Mouse (Mus musculus) heart, embryonic 11.5 days (tissue): ENCODE measurements at regions not wholly inside any gene's neighbourhood (a gene's known extent, or its start where the extent isn't known, plus 50 kb on each side); places are given as distances from the start of the nearest gene placed in this dataset.
A peak's percentile ranks its signal among the peaks of the same experiment; 100 is the strongest.

Source experiments
- ATAC-seq: fragments of 200-750 bp; cut with Nextera tagmentation; replicated peaks from 2 replicates; pipeline ENCODE4 v1.8.0; 2017; ENCODE audit warnings: moderate library complexity; ENCODE audit not compliant: insufficient number of reproducible peaks, low FRiP score, low TSS enrichment
- H3K27ac ChIP-seq: fragments of 300-500 bp; sonication (generic); 2 replicates; pipeline ENCODE4 v1.5.1; 2014; ENCODE audit warnings: mild to moderate bottlenecking, low read depth, low read length
- H3K27me3 ChIP-seq: fragments of 300-500 bp; sonication (generic); 2 replicates; pipeline ENCODE4 v1.6.1; 2014; ENCODE audit warnings: mild to moderate bottlenecking, low read length, mixed read lengths; ENCODE audit not compliant: control insufficient read depth, insufficient read depth
- H3K36me3 ChIP-seq: fragments of 300-500 bp; sonication (generic); 2 replicates; pipeline ENCODE4 v1.6.1; 2014; ENCODE audit warnings: mild to moderate bottlenecking, low read length, moderate library complexity, mixed read lengths; ENCODE audit not compliant: control insufficient read depth, insufficient read depth
- H3K4me1 ChIP-seq: fragments of 300-500 bp; sonication (generic); 2 replicates; pipeline ENCODE4 v1.6.1; 2014; ENCODE audit warnings: low read length; ENCODE audit not compliant: control insufficient read depth, insufficient read depth
- H3K4me2 ChIP-seq: fragments of 300-500 bp; sonication (generic); 2 replicates; pipeline ENCODE4 v1.6.1; 2014; ENCODE audit warnings: mild to moderate bottlenecking, moderate library complexity
- H3K4me3 ChIP-seq: fragments of 300-500 bp; sonication (generic); 2 replicates; pipeline ENCODE4 v1.5.1; 2014; ENCODE audit warnings: low read depth, low read length
- H3K9ac ChIP-seq: fragments of 300-500 bp; sonication (generic); 2 replicates; pipeline ENCODE4 v1.6.1; 2014; ENCODE audit warnings: mild to moderate bottlenecking, low read depth, low read length, moderate library complexity
- H3K9me3 ChIP-seq: fragments of 300-500 bp; sonication (generic); replicated peaks from 2 replicates; pipeline ENCODE4 v1.6.1; 2016; ENCODE audit warnings: low read length; ENCODE audit not compliant: control insufficient read depth
- WGBS: fragments of 180-500 bp; shearing (Covaris S2); extraction: QIAGEN DNeasy Blood & Tissue Kit; methylation state at CpG from one replicate; pipeline ENCODE4 v1.1.7; 2014; ENCODE audit not compliant: insufficient replicate concordance; 5-methylcytosine and 5-hydroxymethylcytosine counted together

GRCm38 (mm10) chr1:72944805-72945749 lies 70.4 kb upstream of the Igfbp5 start:
- Histone ChIP-seq H3K27ac (peak overlapping the region; percentile 90), H3K9ac (peak overlapping the region; percentile 56)

DNA sequence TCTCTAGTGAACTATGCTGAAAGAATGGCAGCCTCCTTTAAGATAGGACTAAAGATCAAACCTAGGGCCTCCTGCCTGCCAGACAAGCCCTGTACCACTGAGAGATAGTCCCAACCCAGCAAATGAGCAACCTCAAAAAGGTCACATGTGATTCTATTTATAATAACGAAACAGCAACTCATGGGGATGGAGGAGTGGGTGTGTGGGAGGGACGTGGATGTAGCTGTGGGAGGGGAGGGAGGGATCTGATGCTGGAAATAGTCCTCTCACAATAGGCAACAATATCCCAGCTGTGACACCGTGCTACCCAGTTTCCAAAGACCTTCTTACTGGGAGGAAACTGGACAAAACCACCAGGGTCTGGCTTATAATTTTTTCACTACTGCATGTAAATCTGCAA lies 69.5 kb upstream of the Igfbp5 start:
- H3K4me2 ChIP-seq: no peak overlapping the region; the same call in 1 of the 2 replicates

More at GRCm38 (mm10) chr1:72944805-72945749, 70.4 kb upstream of the Igfbp5 start:
- WGBS: 8% methylated on average over 21 of the region's 21 CpGs
- no peaks in the 10 kb centered on the region for H3K36me3 ChIP-seq
- no peaks in the 10 kb centered on the region for H3K27me3 ChIP-seq
- ATAC-seq: peak; percentile 50; the same call in 1 of the 2 replicates
- H3K4me2 ChIP-seq: peak overlapping the region; percentile 52
- H3K9me3 ChIP-seq: no peaks in the 10 kb centered on the region
- H3K4me1 ChIP-seq: peaks cover 39% of the 10 kb centered on the region
- H3K4me3 ChIP-seq: peak overlapping the region; percentile 10; the same call in 1 of the 2 replicates

GRCm38 (mm10) chr1:72943082-72943481 lies 68.4 kb upstream of the Igfbp5 start:
- WGBS: 82% methylated on average over 1 of the region's 1 CpGs
- H3K4me3 ChIP-seq: no peak overlapping the region
- no peaks in the 10 kb centered on the region for H3K27me3 ChIP-seq
- H3K27ac ChIP-seq: peak overlapping the region; percentile 90; the same call in 1 of the 2 replicates
- no peak overlapping the region for H3K9ac ChIP-seq
- H3K9me3 ChIP-seq: no peaks in the 10 kb centered on the region
- H3K4me1 ChIP-seq: peaks cover 37% of the 10 kb centered on the region
- H3K36me3 ChIP-seq: no peaks in the 10 kb centered on the region
- no peak for ATAC-seq
- H3K4me2 ChIP-seq: no peak overlapping the region

More for the DNA sequence above, 69.5 kb upstream of the Igfbp5 start:
- H3K4me1 ChIP-seq: peaks cover 39% of the 10 kb centered on the region
- WGBS: 23% methylated on average over 3 of the region's 3 CpGs
- H3K9ac ChIP-seq: no peak overlapping the region
- no peak; the same call in 1 of the 2 replicates for ATAC-seq
- no peaks in the 10 kb centered on the region for H3K9me3 ChIP-seq
- peak overlapping the region; percentile 90 for H3K27ac ChIP-seq
- no peaks in the 10 kb centered on the region for H3K27me3 ChIP-seq
- no peak overlapping the region for H3K4me3 ChIP-seq
- H3K36me3 ChIP-seq: no peaks in the 10 kb centered on the region

GRCm38 (mm10) chr1:72942351-72942750 lies 67.7 kb upstream of the Igfbp5 start:
- no peaks in the 10 kb centered on the region for H3K36me3 ChIP-seq
- no peak for ATAC-seq
- H3K4me1 ChIP-seq: peaks cover 36% of the 10 kb centered on the region
- H3K4me2 ChIP-seq: no peak overlapping the region
- 68% methylated on average over 9 of the region's 9 CpGs for WGBS
- H3K9me3 ChIP-seq: no peaks in the 10 kb centered on the region
- H3K27ac ChIP-seq: no peak overlapping the region
- no peak overlapping the region for H3K4me3 ChIP-seq
- H3K27me3 ChIP-seq: no peaks in the 10 kb centered on the region
- no peak overlapping the region for H3K9ac ChIP-seq

- Histone ChIP-seq H3K4me3 (no peak overlapping the region), H3K4me2 (no peak overlapping the region), H3K9ac (no peak overlapping the region), H3K27ac (no peak overlapping the region), H3K9me3 (no peaks in the 10 kb centered on the region), H3K36me3 (no peaks in the 10 kb centered on the region), H3K27me3 (no peaks in the 10 kb centered on the region), H3K4me1 (peaks cover 19% of the 10 kb centered on the region)
- no peak for ATAC-seq
- 80% methylated on average over 1 of the region's 1 CpGs for WGBS
Measured at GRCm38 (mm10) chr1:72939948-72940347, 65.3 kb upstream of the Igfbp5 start.

DNA sequence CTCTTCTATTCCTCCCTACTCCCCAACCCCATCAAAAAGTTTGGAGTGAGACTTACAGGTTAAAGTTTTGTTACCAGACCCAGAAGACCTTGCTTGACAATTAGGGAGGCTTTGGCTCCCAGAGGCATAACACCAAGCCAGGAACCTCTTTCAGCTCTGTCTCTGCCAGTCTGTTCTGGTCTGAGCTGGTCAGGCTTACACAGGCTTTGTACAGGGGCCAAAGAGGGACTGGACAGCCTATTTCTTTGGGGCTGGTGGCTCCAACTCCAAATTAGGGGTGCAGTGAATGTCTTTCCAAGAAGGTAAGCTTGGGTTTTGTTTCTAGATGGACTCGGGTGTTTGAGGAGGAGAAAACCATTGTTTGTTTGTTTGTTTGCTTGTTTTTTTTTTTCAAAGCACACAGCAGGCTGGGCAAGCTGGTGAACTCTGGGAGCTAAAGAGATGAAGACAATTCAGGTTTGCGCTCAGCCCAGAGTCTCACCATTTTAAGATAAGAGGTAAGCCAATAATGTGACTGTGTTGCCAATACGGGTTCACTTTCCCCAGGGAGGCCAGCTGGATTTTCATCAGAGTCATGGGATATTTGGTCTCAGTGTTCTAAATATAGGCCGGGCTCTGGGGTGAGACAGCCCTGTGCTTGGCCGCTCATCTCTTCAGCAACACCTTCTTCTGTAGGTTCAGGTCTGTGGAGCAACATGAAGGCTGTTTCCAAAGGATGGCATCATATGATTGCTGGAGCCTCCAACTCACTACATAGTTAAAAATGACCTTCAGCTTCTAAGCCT lies 62.2 kb upstream of the Igfbp5 start:
- peak overlapping the region; percentile 47 for H3K27ac ChIP-seq
- no peak for ATAC-seq

GRCm38 (mm10) chr1:72936231-72936630 lies 61.5 kb upstream of the Igfbp5 start:
- no peak for ATAC-seq
- WGBS: 37% methylated on average over 5 of the region's 5 CpGs
- Histone ChIP-seq H3K4me3 (no peak overlapping the region), H3K9me3 (no peaks in the 10 kb centered on the region), H3K4me2 (no peak overlapping the region), H3K9ac (no peak overlapping the region), H3K27ac (no peak overlapping the region), H3K4me1 (peaks cover 4% of the 10 kb centered on the region; the same call in 1 of the 2 replicates), H3K36me3 (no peaks in the 10 kb centered on the region), H3K27me3 (no peaks in the 10 kb centered on the region)

More for the DNA sequence above, 62.2 kb upstream of the Igfbp5 start:
- H3K27me3 ChIP-seq: no peaks in the 10 kb centered on the region
- WGBS: 52% methylated on average over 5 of the region's 5 CpGs
- no peaks in the 10 kb centered on the region for H3K9me3 ChIP-seq
- peaks cover 4% of the 10 kb centered on the region; the same call in 1 of the 2 replicates for H3K4me1 ChIP-seq
- H3K9ac ChIP-seq: no peak overlapping the region
- H3K36me3 ChIP-seq: no peaks in the 10 kb centered on the region
- H3K4me3 ChIP-seq: no peak overlapping the region
- H3K4me2 ChIP-seq: no peak overlapping the region

GRCm38 (mm10) chr1:72935084-72935483 lies 60.4 kb upstream of the Igfbp5 start:
- Histone ChIP-seq H3K4me1 (peaks cover 4% of the 10 kb centered on the region; the same call in 1 of the 2 replicates), H3K27ac (no peak overlapping the region), H3K9me3 (no peaks in the 10 kb centered on the region), H3K4me2 (no peak overlapping the region), H3K27me3 (no peaks in the 10 kb centered on the region), H3K4me3 (no peak overlapping the region), H3K36me3 (no peaks in the 10 kb centered on the region), H3K9ac (no peak overlapping the region)
- no peak for ATAC-seq
- 46% methylated on average over 4 of the region's 4 CpGs for WGBS
